Mouse (Mus musculus): Measurements from ENCODE around the gene Atox1. TPM values are rescaled to one million over a fixed set of nuclear protein-coding genes. Genes with fewer than 3 reads are reported as not detected.

The Atox1 gene
- 531 and 546 TPM in 2 replicates for polyA plus RNA-seq (2015; fragmentation: Nextera tagmentation; extraction: Ambion mirVana)

DNA sequence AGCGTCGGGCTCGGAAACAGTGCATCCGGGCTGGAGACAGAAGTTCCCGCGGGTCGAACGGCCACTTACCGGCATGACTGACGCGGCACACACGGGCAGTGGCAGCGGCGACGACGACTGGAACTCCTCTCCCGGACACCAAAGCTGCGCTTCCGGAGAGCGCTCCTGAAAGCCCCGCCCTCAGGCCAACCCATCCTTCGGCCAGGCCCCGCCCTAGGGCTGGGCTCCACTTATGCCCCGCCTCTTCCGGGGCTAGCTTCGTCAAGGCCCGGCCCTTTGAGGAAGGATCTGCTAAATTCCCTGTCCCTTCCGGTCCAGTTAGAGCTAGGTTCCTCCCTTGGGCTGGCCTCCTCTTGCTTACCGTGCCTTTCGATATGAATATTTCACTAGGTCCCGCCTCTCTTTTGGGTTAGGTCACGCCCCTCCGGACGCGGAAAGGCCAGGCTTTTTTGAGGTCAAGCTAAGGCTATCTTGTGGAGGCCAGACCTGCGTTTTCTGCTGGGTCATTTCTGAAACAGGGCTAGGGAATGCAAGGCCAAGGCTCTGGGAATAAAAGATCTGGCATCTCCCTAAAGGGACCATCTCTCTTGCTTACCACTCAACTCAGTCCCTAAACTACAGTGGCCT, at the start of gene Atox1:
Gene Atox1 (minus strand): TSS at position 221 of the 627 bp plus-strand sequence.
- peak; percentile 98 for ATAC-seq (ENCODE audit: borderline replicate concordance, extremely low read depth, low FRiP score, low TSS enrichment)
- H3K9ac ChIP-seq: peak within 1 kb of the TSS; percentile 59
- peak within 1 kb of the TSS; percentile 83 for H3K27ac ChIP-seq
- H3K4me1 ChIP-seq: peaks cover 27% of the 10 kb centered on the region
- H3K36me3 ChIP-seq: peaks cover 5% of the 10 kb centered on the region; the same call in 1 of the 2 replicates
- H3K9me3 ChIP-seq: no peaks in the 10 kb centered on the region
- peak within 1 kb of the TSS; percentile 71 for H3K4me3 ChIP-seq
- H3K27me3 ChIP-seq: no peaks in the 10 kb centered on the region
- peak within 1 kb of the TSS; percentile 80 for H3K4me2 ChIP-seq
- 0% methylated on average over 36 of the region's 36 CpGs for WGBS

DNA sequence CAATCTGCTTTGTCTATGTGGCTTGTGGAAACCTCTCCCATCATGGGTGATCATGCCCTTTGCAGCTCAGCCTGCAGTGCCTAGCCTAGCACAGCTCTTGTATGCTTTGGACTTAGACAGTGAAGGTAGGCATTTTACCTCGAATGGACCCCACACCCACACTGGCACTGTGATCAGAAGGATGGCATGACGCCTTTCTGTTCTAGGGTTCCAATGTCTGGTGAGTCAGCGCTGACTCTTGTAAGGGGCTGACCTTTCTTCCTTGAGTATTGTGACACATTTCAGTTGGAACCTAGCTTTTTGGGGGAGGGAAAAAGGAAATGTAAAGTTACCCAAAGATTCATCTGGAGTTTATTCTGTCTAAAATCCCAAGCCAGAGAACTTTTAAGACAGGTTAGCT, 44.4 kb upstream of the Atox1 start:
- ATAC-seq (ENCODE audit: borderline replicate concordance, extremely low read depth, low FRiP score, low TSS enrichment): no peak
- Histone ChIP-seq H3K9ac (no peak overlapping the region), H3K27me3 (no peaks in the 10 kb centered on the region), H3K36me3 (peaks cover 18% of the 10 kb centered on the region; the same call in 1 of the 2 replicates), H3K27ac (no peak overlapping the region), H3K4me2 (no peak overlapping the region), H3K9me3 (no peaks in the 10 kb centered on the region), H3K4me1 (no peaks in the 10 kb centered on the region), H3K4me3 (no peak overlapping the region)
- WGBS: 82% methylated on average over 3 of the region's 3 CpGs

DNA sequence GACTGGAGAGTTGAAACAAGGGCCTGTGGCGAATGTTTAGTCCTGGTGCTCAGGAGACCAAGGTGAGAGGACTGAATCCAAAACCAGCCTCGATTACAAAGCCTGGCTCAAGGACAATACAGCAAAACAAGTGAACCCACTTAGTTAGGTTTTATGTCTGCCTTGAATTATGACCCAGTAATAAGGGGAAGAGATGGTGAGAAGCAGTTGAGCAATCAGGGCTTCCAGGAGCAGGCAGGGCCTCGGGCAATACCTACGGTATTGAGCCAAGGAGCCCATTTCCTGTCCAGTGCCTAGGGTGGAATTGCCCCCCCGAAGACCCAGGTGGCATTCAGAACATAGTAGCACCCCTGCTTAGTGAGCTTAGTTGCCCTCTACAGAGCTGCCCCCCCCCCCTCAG, 41.8 kb upstream of the Atox1 start:
- no peak overlapping the region for H3K9ac ChIP-seq
- no peak overlapping the region for H3K27ac ChIP-seq
- no peak overlapping the region for H3K4me2 ChIP-seq
- H3K27me3 ChIP-seq: no peaks in the 10 kb centered on the region
- no peaks in the 10 kb centered on the region for H3K9me3 ChIP-seq
- WGBS: 70% methylated on average over 5 of the region's 5 CpGs
- H3K4me1 ChIP-seq: no peaks in the 10 kb centered on the region
- no peak for ATAC-seq (ENCODE audit: borderline replicate concordance, extremely low read depth, low FRiP score, low TSS enrichment)
- peaks cover 42% of the 10 kb centered on the region for H3K36me3 ChIP-seq
- H3K4me3 ChIP-seq: no peak overlapping the region

DNA sequence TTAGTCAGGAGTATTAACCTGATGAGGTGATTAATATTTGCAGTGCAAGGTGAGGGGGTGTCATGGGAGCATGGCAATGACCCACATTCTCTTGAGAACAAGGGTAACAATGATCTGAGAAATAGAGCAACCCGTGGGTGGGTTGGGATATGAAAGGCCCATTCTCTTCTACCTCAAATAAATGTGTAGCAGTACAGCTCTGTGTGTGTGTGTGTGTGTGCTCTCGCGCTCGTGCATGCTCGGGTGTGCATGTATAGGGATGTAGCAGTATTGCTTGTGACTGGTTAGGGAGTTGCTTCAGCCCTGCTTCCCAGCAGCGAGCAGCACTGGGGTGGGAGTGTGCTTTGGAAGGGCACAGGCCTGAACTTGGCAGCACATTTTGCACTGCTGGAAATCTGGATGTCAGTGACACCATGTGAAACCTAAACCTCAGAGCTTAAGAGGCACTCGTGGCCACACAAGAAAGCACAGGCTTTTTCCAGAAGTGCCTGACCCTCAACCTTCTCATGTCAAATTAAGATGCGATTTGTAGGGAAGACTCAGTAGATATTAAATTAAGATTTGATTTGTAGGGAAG, 41.0 kb upstream of the Atox1 start:
- H3K4me3 ChIP-seq: no peak overlapping the region
- H3K4me2 ChIP-seq: no peak overlapping the region
- no peaks in the 10 kb centered on the region for H3K4me1 ChIP-seq
- H3K9ac ChIP-seq: no peak overlapping the region
- no peaks in the 10 kb centered on the region for H3K9me3 ChIP-seq
- no peak for ATAC-seq (ENCODE audit: borderline replicate concordance, extremely low read depth, low FRiP score, low TSS enrichment)
- H3K36me3 ChIP-seq: peaks cover 50% of the 10 kb centered on the region
- H3K27ac ChIP-seq: no peak overlapping the region
- H3K27me3 ChIP-seq: no peaks in the 10 kb centered on the region
- WGBS: 84% methylated on average over 8 of the region's 8 CpGs

DNA sequence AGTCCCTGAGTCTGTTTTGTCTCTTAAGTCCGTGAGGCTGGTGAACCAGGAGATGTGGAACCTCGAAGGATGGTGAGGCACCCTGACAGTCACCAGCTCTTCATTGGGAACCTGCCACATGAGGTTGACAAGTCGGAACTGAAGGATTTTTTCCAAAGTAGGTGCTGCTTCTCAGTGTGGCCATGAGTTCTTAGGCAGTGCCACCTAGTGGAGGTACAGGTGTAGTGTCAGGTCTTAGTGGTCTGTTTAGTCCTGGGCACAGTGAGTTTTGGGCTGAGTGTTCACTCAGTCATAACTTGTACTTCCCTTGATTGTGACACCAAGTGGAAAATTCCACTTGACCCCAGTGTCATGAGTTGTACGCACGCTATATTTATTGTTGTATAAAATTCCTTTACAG, 36.8 kb upstream of the Atox1 start:
- WGBS: 43% methylated on average over 5 of the region's 5 CpGs
- Histone ChIP-seq H3K27ac (no peak overlapping the region), H3K4me3 (no peak overlapping the region), H3K4me1 (no peaks in the 10 kb centered on the region), H3K9ac (no peak overlapping the region), H3K9me3 (no peaks in the 10 kb centered on the region), H3K27me3 (no peaks in the 10 kb centered on the region), H3K4me2 (no peak overlapping the region), H3K36me3 (peaks cover 90% of the 10 kb centered on the region)
- no peak for ATAC-seq (ENCODE audit: borderline replicate concordance, extremely low read depth, low FRiP score, low TSS enrichment)

DNA sequence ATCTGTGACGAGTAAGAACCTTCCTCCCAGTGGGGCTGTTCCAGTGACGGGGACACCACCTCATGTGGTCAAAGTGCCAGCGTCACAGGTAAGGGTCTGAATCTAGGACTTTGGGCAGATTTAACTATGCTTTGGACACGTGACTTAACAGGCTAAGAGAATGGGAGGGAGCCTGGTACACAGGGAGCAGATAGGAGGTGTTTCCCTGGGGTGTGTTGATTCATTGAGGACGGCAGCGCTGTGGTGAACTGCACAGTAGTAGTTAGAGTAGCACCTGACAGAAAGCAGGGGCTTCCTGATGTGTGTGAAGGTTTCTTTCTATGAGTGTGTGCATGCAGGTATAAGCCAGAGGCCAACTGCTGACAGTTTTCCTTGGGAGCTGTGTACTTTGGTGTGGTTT, 35.1 kb upstream of the Atox1 start:
- H3K27me3 ChIP-seq: no peaks in the 10 kb centered on the region
- H3K4me2 ChIP-seq: no peak overlapping the region
- no peak for ATAC-seq (ENCODE audit: borderline replicate concordance, extremely low read depth, low FRiP score, low TSS enrichment)
- no peak overlapping the region for H3K9ac ChIP-seq
- H3K4me3 ChIP-seq: no peak overlapping the region
- no peak overlapping the region for H3K27ac ChIP-seq
- 88% methylated on average over 6 of the region's 6 CpGs for WGBS
- peaks cover 94% of the 10 kb centered on the region for H3K36me3 ChIP-seq
- H3K4me1 ChIP-seq: no peaks in the 10 kb centered on the region
- no peaks in the 10 kb centered on the region for H3K9me3 ChIP-seq

DNA sequence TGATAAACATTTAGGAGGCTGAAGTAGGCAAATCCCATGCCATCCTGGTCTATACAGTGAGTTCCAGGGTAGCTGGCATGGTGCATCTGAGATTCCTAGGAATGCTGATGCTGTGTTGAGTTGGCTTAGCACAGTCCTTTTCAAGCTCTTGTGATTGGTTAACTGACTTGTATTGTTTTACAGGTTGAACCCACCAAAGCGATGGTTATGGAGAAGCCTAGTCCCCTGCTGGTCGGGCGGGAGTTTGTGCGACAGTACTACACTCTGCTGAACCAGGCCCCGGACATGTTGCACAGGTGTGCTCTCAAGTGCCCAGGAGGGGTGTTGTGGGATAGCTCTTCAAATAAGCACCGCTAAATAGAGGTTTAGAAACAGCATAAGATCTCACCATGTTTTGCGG, 24.4 kb upstream of the Atox1 start:
- H3K4me2 ChIP-seq: no peak overlapping the region
- WGBS: 94% methylated on average over 7 of the region's 7 CpGs
- H3K9me3 ChIP-seq: no peaks in the 10 kb centered on the region
- ATAC-seq (ENCODE audit: borderline replicate concordance, extremely low read depth, low FRiP score, low TSS enrichment): no peak
- no peak overlapping the region for H3K4me3 ChIP-seq
- H3K27me3 ChIP-seq: no peaks in the 10 kb centered on the region
- no peak overlapping the region for H3K27ac ChIP-seq
- H3K4me1 ChIP-seq: no peaks in the 10 kb centered on the region
- peaks cover 70% of the 10 kb centered on the region for H3K36me3 ChIP-seq
- no peak overlapping the region for H3K9ac ChIP-seq

DNA sequence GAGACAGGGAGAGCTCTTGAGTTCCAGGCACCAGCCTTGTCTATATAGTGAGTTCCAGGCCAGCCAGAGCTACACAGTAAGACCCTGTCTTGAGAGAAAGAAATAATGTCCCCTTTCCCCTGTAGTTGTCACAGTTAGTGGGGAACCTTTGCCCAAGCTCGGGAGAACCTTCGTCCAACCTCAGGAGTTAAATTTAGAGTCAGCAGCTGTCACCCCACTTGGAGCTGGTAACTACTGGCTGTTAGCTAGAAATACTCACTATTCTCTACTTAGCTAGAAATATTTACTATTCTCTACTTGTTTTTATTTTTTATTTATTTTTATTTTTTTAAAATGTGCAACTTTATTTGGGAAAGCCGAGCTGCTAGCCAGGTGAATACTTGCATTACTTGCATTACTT, 12.2 kb upstream of the Atox1 start:
- Histone ChIP-seq H3K36me3 (0 out of 2 replicates have a peak, but pooled peaks cover 12% of the 10 kb centered on the region), H3K4me3 (no peak overlapping the region), H3K27ac (no peak overlapping the region), H3K9me3 (no peaks in the 10 kb centered on the region), H3K4me2 (no peak overlapping the region), H3K27me3 (no peaks in the 10 kb centered on the region), H3K9ac (no peak overlapping the region), H3K4me1 (peaks cover 19% of the 10 kb centered on the region)
- 80% methylated on average over 3 of the region's 3 CpGs for WGBS
- ATAC-seq (ENCODE audit: borderline replicate concordance, extremely low read depth, low FRiP score, low TSS enrichment): no peak

DNA sequence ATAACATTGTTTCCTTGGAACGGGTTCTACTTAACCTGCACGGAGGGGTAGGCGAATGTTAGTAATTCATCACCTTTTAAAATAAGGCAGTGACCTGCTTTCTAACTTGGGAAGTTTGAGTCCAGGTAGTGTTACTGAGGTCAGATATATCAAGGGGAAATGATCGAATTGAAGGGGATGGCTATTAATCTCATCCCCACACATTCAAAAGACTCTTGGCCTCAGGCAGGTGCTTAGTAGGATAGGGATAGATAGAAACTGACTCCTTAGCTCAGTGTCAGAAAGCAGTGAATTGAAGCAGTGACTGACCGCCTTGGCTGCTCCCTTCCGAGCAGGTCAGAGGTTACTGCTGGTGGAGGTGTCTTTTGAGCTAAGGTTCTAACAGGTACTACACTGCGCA, 10.4 kb upstream of the Atox1 start:
- H3K4me1 ChIP-seq: peaks cover 24% of the 10 kb centered on the region
- ATAC-seq (ENCODE audit: borderline replicate concordance, extremely low read depth, low FRiP score, low TSS enrichment): no peak
- H3K27ac ChIP-seq: no peak overlapping the region
- WGBS: 82% methylated on average over 7 of the region's 7 CpGs
- peak overlapping the region; percentile 83; the same call in 1 of the 2 replicates for H3K9ac ChIP-seq
- no peaks in the 10 kb centered on the region for H3K27me3 ChIP-seq
- peak overlapping the region; percentile 69 for H3K4me3 ChIP-seq
- H3K4me2 ChIP-seq: peak overlapping the region; percentile 59
- no peaks in the 10 kb centered on the region for H3K9me3 ChIP-seq
- 0 out of 2 replicates have a peak, but pooled peaks cover 12% of the 10 kb centered on the region for H3K36me3 ChIP-seq

DNA sequence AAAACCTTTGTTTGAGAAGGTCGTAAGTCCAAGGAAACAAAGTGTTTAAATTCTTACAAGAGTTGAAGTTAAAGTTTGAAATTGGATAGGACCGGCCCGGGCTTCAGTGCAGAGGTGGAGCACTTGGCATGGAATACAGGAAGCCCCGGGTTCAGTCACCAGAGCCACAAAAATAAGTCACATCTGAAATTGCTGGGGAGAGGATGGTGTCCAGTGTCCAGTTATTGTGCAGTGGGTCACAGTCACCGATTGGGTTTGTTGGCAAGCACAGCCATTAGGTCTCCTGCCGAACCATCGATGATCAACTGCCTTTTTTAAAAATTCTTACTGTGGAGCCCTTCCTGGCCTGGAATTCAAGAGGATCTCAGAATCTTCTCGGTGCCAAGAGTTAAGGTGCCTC, 9.7 kb upstream of the Atox1 start:
- ATAC-seq (ENCODE audit: borderline replicate concordance, extremely low read depth, low FRiP score, low TSS enrichment): no peak
- H3K4me3 ChIP-seq: peak overlapping the region; percentile 69
- H3K27me3 ChIP-seq: no peaks in the 10 kb centered on the region
- peak overlapping the region; percentile 59 for H3K4me2 ChIP-seq
- peak overlapping the region; percentile 83 for H3K9ac ChIP-seq
- H3K27ac ChIP-seq: no peak overlapping the region
- no peaks in the 10 kb centered on the region for H3K9me3 ChIP-seq
- 0 out of 2 replicates have a peak, but pooled peaks cover 12% of the 10 kb centered on the region for H3K36me3 ChIP-seq
- WGBS: 20% methylated on average over 8 of the region's 8 CpGs
- H3K4me1 ChIP-seq: peaks cover 24% of the 10 kb centered on the region

DNA sequence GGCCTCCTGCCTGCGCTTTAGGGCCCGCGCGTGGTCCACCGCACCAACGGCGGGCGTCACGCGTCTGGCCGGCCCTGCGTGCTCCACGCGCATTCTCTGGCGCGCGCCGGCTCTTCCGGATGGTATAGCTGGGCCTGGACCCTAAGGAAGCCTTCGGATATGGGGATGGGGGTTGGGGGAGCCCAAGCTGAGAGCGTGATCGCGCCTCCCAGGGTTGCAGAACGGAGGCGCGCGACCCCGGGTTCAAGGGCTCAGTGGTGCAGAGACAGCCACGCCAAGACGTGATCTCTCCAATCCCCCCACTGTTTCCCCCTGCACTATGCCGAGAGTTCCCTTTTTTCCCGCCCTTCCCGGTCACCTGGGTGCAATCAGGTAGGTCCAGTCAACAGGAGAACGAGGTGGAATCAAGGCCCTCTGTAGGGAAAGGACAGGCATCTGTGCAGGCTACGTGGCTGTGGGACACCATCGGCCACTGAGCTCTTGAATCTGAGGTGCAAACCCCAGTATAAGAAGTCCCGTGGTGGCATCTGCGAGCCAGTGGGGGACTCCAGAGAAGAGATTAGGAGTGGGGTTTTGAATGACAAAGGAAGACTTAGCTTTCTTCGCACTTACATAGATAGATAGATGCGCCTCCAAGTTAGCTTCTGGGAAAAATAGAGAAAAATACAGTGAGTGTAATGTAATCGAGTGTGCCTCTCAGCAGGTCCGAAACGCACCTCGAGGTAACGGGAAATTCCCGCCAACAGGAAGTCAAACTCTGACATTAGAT, 9.1 kb upstream of the Atox1 start:
- Histone ChIP-seq H3K4me3 (peak overlapping the region; percentile 69), H3K9me3 (no peaks in the 10 kb centered on the region), H3K36me3 (0 out of 2 replicates have a peak, but pooled peaks cover 12% of the 10 kb centered on the region), H3K27me3 (no peaks in the 10 kb centered on the region), H3K27ac (peak overlapping the region; percentile 72), H3K4me1 (peaks cover 24% of the 10 kb centered on the region), H3K9ac (peak overlapping the region; percentile 83), H3K4me2 (peak overlapping the region; percentile 59)
- ATAC-seq (ENCODE audit: borderline replicate concordance, extremely low read depth, low FRiP score, low TSS enrichment): peak; percentile 8; the same call in 1 of the 2 replicates
- under 1% methylated on average over 46 of the region's 46 CpGs for WGBS
